Mouse (Mus musculus) embryonic fibroblast, embryonic 13.5 days (primary cell): ENCODE measurements around the gene Tnnt3. TPM values are rescaled to one million over a fixed set of nuclear protein-coding genes. Genes with fewer than 3 reads are reported as not detected.

ENCODE experiments used
- H3K27ac ChIP-seq: 2 replicates; pipeline ENCODE4 v1.5.1; 2012; ENCODE audit warnings: low read length, control low read depth, inconsistent platforms; ENCODE audit not compliant: insufficient read depth
- H3K4me1 ChIP-seq: 2 replicates; pipeline ENCODE4 v1.6.1; 2011; ENCODE audit warnings: low read length; ENCODE audit not compliant: control insufficient read depth, insufficient read depth
- H3K4me3 ChIP-seq: 2 replicates; pipeline ENCODE4 v1.5.1; 2011; ENCODE audit warnings: mild to moderate bottlenecking, control low read depth, low read length; ENCODE audit not compliant: insufficient read depth
- CTCF ChIP-seq: IDR thresholded peaks from 2 replicates; pipeline ENCODE4 v1.5.1; 2011; ENCODE audit warnings: mild to moderate bottlenecking, control low read depth, low read length, moderate library complexity, borderline replicate concordance; ENCODE audit not compliant: insufficient read depth
- POLR2A ChIP-seq: IDR thresholded peaks from 2 replicates; pipeline ENCODE4 v1.6.1; 2011; ENCODE audit warnings: low read depth, mild to moderate bottlenecking, control low read depth, low read length, moderate library complexity
- polyA plus RNA-seq: library from polyadenylated mRNA; stranded (reverse); fragments of >200 nt; gene quantifications from 2 replicates; pipeline ENCODE4 v1.2.4, GENCODE M21; 2011; ENCODE audit warnings: low read depth; ENCODE audit not compliant: missing spikeins, insufficient read length

The Tnnt3 gene
- polyA plus RNA-seq, 1 experiment: 1.4 TPM

DNA sequence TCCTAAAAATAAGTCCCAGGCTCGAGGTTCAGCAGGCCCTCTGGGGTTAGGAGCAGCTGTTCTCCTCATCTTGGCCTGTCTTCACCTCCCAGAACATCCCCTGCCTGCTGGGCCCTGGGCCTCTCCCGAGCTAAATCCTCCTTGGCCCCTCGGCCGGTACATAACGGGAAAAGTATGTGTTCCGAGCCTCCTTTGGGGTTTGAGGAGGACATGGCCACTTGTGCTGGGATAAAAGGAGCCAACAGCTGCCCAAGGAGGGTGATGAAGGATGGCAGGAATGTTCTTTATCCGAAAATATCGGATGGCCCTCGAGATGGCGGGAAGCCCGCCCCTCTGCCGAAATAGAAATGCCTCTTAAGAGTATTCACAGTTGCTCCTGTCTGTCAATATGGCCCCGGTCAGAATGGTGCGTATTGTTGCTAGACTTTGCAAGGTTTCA lies 52.3 kb downstream of the Tnnt3 start:
- no peak overlapping the region for H3K4me3 ChIP-seq
- no peaks in the 10 kb centered on the region for H3K4me1 ChIP-seq
- no peak for TF ChIP-seq POLR2A
- TF ChIP-seq CTCF: no peak
- H3K27ac ChIP-seq: no peak overlapping the region

DNA sequence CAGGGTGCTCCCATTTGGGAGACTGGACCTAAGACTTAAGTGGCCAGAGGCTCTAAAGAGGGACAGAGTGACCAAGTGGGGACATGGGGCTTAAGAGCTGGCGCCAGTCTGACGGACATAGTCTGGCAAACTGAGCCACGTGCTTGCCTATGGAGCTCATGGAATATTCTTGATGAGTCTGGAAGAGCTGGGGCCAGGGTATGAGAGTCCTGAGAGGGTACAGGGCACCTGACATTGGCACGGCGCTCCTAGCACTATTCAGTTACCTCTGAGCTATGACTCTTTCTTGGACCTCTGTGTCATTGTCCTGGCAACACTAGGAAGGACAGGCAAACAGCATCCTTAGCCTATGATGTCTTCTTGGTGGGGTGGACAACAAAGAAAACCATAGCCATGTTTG lies 53.1 kb downstream of the Tnnt3 start:
- no peak overlapping the region for H3K27ac ChIP-seq
- no peak overlapping the region for H3K4me3 ChIP-seq
- TF ChIP-seq CTCF: no peak
- no peak for TF ChIP-seq POLR2A
- H3K4me1 ChIP-seq: no peaks in the 10 kb centered on the region

DNA sequence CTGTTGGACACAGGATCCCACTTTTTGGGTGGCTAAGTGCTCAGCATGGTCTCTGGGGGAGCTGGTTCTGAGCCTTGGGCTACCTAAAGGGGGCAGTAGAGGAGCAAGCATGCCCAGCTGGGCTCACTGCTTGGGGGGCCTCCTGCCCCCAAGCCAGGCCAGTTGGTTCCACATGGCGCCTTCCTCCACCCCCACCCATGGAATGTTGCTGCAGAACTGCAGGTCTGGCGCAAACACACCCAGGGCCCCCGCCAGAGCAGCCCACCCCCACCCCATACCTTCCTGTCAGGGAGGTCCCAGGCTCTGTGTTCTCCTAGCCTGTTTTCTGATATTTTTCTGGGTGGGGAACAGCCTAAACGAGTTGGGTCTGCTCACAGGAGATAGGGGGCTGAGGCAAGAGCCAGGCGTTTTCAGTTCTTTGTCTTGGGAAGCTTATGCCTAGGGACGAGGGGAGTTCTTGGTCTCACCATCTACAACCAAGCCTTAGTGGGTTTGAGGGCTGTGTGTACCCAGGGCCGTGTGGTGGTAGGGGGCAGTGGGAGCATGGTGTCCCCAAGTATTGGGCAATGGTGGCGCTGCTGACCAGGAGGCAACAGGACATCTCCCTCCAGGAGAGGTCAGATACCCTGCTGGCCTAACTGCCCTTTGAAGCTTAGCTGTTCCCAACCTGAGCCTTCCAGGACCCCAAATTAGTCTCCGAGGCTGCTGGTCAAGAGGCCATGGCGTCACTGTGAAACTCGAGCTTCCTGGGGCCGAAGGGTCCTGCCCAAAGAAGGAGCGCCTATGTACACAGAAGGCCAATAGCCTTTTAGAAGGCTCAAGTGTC lies 54.2 kb downstream of the Tnnt3 start:
- TF ChIP-seq CTCF (no peak), POLR2A (no peak)
- no peak overlapping the region for H3K4me3 ChIP-seq
- H3K27ac ChIP-seq: no peak overlapping the region
- H3K4me1 ChIP-seq: no peaks in the 10 kb centered on the region

DNA sequence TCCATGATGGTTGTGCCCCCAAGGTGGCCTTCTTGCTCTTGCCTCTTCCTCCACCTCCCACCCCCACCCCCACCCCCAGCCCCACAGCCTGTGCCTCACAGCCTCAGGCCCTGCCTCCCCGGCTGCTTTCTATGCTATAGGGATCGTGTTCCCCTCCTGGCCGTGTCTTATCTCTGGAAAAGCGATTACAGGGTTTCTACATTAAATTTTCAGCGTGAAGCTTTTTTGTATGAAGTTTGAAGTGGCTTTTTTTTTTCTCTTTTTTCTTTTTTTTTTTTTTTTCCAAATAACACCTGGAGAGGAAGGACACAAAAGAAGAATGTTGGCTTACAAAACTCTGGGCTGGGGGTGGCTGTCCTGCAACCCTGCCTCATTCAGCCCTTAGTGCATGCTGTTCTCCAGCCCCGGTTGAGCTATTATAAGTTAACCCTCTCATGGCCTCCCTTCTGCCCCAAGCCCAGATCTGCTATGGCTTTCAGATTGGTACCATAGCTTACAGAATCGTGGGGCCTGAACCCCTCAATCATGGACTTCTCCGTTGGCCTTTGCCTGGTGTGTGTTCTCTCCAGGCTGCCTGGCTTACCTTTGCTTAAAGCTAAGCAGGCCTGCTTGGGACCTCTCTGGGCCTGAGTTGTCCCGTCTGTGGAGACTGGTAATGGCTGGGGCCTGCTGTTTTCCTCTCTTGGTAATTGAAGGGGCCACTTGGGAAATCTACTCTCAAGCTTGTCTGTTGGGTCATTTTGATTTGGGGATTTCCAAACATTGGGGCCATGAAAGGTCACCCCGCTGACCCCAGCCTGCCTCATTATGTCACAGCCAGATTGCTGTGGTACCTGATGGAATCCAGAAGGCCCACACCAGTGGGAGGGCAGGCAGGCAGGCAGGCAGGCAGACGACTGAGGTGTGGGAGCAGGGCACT lies 55.0 kb downstream of the Tnnt3 start:
- H3K4me3 ChIP-seq: no peak overlapping the region
- H3K27ac ChIP-seq: no peak overlapping the region
- TF ChIP-seq CTCF (no peak), POLR2A (no peak)
- H3K4me1 ChIP-seq: no peaks in the 10 kb centered on the region

DNA sequence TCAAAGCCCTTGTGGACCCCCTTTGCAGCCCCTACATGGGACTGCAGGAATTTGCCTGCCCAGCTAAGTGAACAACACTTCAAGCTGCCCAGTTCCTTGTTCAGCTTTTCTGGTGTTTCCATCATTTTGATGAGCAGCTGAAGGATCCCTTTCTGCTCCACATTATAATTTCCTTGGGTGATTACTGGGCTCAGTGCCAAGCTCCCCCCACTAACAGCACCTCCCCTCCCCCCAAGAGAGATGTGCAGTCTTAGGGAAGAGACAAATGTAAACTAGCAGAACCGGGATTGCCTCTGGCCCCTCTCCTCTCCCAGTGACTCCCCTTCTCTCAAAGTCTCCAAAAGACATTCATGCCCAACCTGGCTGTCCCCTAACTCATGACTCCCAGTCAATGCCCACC lies 56.0 kb downstream of the Tnnt3 start:
- H3K27ac ChIP-seq: no peak overlapping the region
- TF ChIP-seq POLR2A (no peak), CTCF (no peak)
- H3K4me3 ChIP-seq: no peak overlapping the region
- no peaks in the 10 kb centered on the region for H3K4me1 ChIP-seq

- H3K4me1 ChIP-seq: no peaks in the 10 kb centered on the region
- H3K27ac ChIP-seq: no peak overlapping the region
- TF ChIP-seq POLR2A: no peak
- TF ChIP-seq CTCF: no peak
- no peak overlapping the region for H3K4me3 ChIP-seq
Measured at GRCm38 (mm10) chr7:142555366-142556088, 56.9 kb downstream of the Tnnt3 start.

GRCm38 (mm10) chr7:142556089-142556476 lies 57.4 kb downstream of the Tnnt3 start:
- TF ChIP-seq POLR2A (no peak), CTCF (no peak)
- no peak overlapping the region for H3K27ac ChIP-seq
- no peaks in the 10 kb centered on the region for H3K4me1 ChIP-seq
- no peak overlapping the region for H3K4me3 ChIP-seq

- no peak for TF ChIP-seq POLR2A
- no peak for TF ChIP-seq CTCF
- H3K4me1 ChIP-seq: peaks cover 2% of the 10 kb centered on the region; the same call in 1 of the 2 replicates
- no peak overlapping the region for H3K27ac ChIP-seq
- no peak overlapping the region for H3K4me3 ChIP-seq
Measured at GRCm38 (mm10) chr7:142557696-142558095, 59.1 kb downstream of the Tnnt3 start.

GRCm38 (mm10) chr7:142558511-142559146 lies 60.0 kb downstream of the Tnnt3 start:
- TF ChIP-seq CTCF (no peak), POLR2A (no peak)
- H3K4me3 ChIP-seq: no peak overlapping the region
- H3K4me1 ChIP-seq: peaks cover 2% of the 10 kb centered on the region; the same call in 1 of the 2 replicates
- H3K27ac ChIP-seq: no peak overlapping the region
